Mouse (Mus musculus): Measurements from ENCODE around the gene Ldb1.

Ldb1 gene

GRCm38 (mm10) chr19:46044993-46045695 is at the start of gene Ldb1:
Gene Ldb1, minus strand, starts transcription at chr19:46045214.
- DNase-seq (ENCODE audit: extremely low spot score) = peak; percentile 89

DNA sequence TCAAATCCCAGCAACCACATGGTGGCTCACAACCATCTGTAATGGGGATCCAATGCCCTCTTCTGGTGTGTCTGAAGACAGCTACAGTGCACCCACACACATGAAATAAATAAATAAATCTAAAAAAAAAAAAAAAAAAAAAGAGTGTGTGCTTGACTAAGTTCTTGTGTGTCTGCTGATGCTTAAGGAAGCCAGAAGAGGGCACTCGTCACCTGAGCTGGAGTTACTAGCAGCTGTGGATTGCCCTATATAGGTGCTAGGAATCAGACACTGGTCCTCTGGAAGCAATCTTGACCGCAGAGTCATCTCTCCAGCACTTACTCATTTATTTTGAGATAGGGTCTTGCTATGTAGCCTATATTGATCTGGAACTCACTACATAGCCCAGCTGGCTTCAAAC is 49.1 kb upstream of the Ldb1 start:
- DNase-seq (ENCODE audit: extremely low spot score) = no peak

- DNase-seq (ENCODE audit: extremely low spot score) = no peak
Measured at GRCm38 (mm10) chr19:46091641-46092040, 46.6 kb upstream of the Ldb1 start.

- DNase-seq (ENCODE audit: extremely low spot score) = no peak
Measured at GRCm38 (mm10) chr19:46087871-46088270, 42.9 kb upstream of the Ldb1 start.

DNA sequence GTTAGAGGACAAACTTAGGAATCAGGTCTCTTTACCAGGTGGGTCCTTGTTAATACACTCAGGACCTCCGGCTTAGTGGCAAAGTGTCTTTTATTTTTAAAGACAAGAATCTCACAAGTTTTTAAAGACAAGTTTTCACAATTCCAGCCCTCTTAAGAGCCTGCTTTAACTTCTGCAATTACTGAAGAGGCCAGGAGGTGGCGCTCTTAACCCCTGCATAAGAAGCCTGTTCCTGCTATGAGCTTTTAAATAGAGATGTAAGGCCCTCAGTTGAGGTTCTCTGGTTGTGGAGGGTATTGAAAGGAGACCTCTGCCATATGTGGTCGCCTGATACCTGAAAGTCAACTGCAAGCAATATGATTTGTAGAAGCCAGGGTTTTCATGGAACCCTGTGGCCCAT is 41.3 kb upstream of the Ldb1 start:
- peak; percentile 37 for DNase-seq (ENCODE audit: extremely low spot score)

DNA sequence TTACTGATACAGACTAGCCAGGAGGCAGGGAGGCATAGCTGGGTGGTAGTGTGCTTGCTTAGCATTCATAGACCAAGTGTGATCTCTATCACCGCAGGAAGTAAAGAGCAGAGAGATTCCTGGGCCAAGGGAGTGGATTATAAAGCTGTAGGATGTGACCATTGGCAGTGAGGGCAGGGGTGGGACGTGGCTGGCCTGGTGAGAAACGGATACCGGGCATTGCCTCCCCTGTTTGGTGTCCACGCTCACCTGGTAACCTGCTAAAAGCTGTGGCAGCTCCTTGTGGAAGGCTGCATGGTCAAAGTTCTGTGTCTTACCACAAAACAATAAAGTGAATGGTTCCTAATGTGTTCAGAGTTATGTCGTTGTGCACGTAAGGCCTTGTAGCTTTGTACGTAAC is 40.2 kb upstream of the Ldb1 start:
- no peak for DNase-seq (ENCODE audit: extremely low spot score)

GRCm38 (mm10) chr19:46078535-46078934 is 33.5 kb upstream of the Ldb1 start:
- DNase-seq (ENCODE audit: extremely low spot score) = no peak

- peak; percentile 99 for DNase-seq (ENCODE audit: extremely low spot score)
Measured at GRCm38 (mm10) chr19:46075616-46076607, 30.9 kb upstream of the Ldb1 start, which contains the start of gene Nolc1. Gene Nolc1, plus strand, starts transcription at chr19:46075863.

GRCm38 (mm10) chr19:46074266-46074665 is 29.3 kb upstream of the Ldb1 start:
- no peak for DNase-seq (ENCODE audit: extremely low spot score)

GRCm38 (mm10) chr19:46073285-46073684 is 28.3 kb upstream of the Ldb1 start:
- DNase-seq (ENCODE audit: extremely low spot score) = no peak

DNA sequence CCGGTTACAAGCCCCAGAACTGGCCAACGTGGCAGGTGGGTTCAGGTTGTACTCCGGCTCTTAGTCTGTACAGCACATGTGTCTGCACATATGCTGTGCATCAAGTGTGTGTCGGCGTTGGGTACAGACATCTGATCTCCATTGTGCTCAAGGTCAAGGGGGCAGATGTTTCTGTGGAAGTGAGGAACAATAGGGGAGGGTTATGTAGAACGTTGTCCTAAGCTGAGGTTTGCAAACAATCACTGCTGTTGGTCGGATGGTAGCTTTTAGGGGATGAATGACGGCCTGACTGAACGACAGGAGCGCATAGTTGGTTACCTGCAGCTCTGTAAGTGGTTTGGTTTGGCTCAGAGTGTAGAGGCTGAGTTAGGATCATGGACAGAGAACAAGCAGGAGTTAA is 23.0 kb upstream of the Ldb1 start:
- no peak for DNase-seq (ENCODE audit: extremely low spot score)

DNA sequence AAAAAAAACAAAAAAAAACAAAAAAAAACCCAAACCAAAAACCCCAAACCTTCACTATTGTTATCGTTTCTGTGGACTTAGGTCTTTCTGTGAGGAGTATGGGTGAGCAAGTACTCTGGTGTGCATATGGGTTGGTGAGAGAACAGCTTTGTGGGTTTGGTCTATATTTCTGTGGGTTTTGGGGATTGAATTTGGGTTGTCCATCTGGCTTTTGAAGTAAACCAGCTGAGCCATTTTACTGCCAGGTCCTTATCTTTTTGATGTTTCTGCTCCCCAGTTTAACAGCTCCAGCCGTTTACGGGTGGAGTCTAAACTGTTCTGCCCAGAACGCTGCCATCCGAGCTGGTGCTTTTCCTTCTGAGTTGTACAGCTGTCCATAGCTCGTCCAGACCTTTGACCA is 15.8 kb upstream of the Ldb1 start:
- DNase-seq (ENCODE audit: extremely low spot score) = no peak

DNA sequence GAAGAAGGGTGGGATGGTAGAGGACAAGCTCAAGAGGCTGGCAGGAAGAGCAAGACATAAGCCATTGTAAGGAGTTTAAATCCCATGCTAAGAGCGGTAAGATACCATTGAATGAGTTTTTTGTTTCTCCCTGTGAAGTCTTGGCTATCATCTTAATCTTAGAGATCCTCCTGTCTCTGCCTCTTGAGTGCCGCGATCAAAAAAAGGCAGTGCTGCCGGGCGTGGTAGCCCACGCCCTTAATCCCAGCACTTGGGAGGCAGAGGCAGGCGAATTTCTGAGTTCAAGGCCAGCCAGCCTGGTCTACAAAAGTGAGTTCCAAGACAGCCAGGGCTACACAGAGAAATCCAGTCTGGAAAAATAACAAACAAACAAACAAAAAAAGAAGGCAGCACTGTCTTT is 13.5 kb upstream of the Ldb1 start:
- no peak for DNase-seq (ENCODE audit: extremely low spot score)

- DNase-seq (ENCODE audit: extremely low spot score) = peak; percentile 90
Measured at GRCm38 (mm10) chr19:46056947-46057607, 12.1 kb upstream of the Ldb1 start.

DNA sequence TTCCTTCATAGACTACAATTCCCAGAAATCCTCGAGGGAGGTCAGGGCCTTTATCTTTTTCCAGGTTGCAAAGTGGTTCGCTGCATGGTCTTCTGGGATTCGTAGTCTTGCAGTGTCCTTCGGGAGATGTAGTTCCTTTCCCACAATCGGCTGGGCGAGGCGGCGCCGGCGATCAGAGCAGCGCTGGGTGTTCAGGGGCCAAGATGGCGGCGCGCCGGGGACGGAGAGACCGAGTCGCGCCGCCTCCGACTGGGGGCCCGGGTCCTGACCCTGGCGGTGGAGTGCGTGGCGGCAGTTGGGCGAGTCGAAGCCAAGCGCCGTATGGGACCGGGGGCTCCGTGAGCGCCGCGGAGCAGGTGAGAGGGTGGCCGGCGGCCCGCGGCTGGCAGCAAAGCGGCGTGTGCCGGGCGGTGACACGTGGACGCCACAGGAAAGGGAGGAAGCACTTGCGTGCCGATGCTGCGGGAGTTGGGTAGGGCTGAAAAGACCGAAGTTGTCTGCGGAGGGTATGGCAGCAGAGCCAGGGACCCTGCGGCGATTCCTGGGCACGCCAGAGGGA is 11.5 kb upstream of the Ldb1 start:
- DNase-seq (ENCODE audit: extremely low spot score) = peak; percentile 92

DNA sequence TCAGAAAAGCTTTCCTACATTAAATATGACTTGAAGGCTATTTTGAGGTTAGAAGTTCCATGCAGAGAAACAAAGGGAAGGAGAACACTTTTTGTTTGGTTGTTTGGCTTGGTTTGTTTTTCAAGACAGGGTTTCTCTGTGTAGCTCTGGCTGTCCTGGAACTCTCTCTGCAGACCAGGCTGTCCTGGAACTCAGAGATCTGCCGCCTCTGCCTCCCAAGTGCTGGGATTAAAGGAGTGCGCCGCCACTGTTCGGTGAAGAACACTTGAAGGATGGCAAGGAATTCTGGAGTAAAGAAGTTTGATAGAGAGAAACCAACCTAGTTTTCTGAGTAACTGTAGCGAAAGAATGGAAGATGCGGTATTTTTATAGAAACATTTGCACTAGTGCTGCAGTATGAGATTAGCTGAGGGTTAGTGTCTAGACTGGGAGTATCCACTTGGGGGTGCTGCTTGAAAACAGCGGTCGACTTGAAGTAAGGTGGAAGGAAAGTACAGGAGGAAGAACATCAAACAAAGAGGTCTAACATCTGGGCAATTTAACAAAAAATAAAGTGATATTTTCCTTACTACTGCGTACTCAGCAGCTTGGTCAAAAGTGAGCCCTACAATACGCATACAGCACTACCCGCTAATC is 10.9 kb upstream of the Ldb1 start:
- no peak for DNase-seq (ENCODE audit: extremely low spot score)

DNA sequence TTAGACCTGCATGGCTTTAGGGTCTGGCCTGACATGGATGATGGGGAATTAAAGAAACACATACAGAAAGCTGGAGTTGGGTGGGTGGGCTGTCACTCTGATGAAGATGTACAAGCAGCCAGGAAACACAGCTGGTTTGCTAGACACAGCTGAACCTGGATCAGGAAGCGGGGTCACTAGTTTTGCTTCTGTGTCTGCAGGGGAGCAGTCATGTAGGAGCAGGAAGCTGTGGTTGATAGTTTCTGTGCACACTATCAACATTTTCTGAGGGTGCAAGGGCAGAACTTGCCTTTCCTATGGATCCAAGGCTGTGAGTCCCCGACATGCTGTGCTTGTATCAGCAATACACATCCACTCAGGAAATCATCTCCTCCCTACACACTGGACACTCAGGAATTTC is 5.4 kb upstream of the Ldb1 start:
- no peak for DNase-seq (ENCODE audit: extremely low spot score)

DNA sequence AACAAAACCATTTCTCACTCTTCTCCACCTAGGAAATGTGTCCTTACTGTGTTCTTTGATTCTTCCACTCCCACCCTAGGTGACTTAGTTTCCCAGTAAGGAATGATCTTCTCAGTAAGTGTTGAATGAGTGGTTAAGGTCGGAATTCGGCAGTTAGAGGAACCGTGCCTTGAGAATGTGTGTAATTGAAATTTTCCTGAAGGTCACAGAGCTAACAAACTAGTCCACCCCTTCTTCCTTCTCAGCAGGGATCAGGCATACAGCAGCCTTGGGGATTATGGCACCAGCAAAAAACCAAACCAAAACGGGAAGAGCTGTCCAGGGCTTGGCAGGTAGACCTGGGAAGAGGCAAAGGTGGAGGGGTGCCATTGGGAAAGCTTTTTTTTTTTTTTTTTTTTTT is 4.1 kb upstream of the Ldb1 start:
- DNase-seq (ENCODE audit: extremely low spot score) = no peak

GRCm38 (mm10) chr19:46047426-46047825 is 2.4 kb upstream of the Ldb1 start:
- DNase-seq (ENCODE audit: extremely low spot score) = no peak

- DNase-seq (ENCODE audit: extremely low spot score) = no peak
Measured at GRCm38 (mm10) chr19:46046621-46047025, 1.6 kb upstream of the Ldb1 start.

- DNase-seq (ENCODE audit: extremely low spot score) = peak; percentile 86
Measured at GRCm38 (mm10) chr19:46045696-46046311, 790 bp upstream of the Ldb1 start.

All from embryo, embryonic 9.5 days (tissue).